In the genomic region with DNA sequence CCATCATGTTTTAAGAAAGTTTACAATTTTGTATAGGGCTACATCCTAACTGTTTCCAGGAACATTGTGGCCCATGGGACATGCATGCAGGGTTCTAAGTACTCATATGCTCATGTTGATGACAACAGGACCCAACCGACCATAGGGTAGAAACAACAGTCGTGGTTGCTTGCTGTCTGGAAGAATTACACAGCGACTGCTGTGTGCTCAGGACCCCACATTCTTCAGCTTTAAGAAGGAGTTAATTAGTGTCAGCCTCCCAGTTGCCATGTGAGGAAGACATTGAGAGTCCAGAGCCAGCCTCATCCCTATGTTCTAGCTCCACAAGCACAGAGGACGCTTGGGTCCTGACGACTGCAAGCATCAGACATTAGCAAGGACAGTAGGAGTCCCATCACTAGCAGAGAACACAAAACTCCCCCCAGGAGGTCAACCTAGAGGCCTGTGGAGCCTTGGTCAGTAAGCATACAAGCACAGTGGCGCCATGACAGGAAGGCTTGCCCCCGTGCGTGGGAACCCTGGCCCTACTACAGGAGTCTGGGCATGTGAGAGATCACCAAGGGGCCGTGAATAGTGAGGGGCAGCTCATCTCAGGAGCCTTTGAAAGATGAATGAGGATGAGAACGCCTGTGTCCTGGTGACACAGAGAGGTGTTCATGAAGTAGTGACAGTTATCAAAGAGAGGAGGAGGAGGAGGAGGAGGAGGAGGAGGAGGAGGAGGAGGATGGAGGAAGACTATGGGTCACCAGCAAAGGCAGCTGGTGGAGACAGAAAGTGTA, we compare ENCODE assay signal across 8 mouse cellular contexts. TPM values are rescaled to one million over a fixed set of nuclear protein-coding genes. Genes with fewer than 3 reads are reported as not detected.
DNase-seq lines count a peak whose midpoint lies in the region; ATAC-seq and TF ChIP-seq lines count a peak whose summit lies in the region.
"Not testable (repeated sequence)": the region's sequence is repeated elsewhere in the genome, so short reads cannot be mapped to it uniquely, and the experiment has no call there.

No protein-coding gene starts in this region.

- peak overlapping the region; percentile 49 for H3K4me3 ChIP-seq in forebrain, embryonic 12.5 days (replicated peaks)
- peak overlapping the region; percentile 56 for H3K4me3 ChIP-seq in heart, embryonic 15.5 days
- H3K4me3 ChIP-seq in intestine, embryonic 16.5 days (ENCODE audit: low read length), result peak overlapping the region; percentile 61
- peak overlapping the region; percentile 56 for H3K4me3 ChIP-seq in limb, embryonic 13.5 days
- peak overlapping the region; percentile 33; the same call in 1 of the 2 replicates for H3K4me3 ChIP-seq in lung, postnatal 0 days (ENCODE audit: low read depth, low read length)
- H3K4me3 ChIP-seq in neural tube, embryonic 13.5 days, result peak overlapping the region; percentile 52

- not testable (repeated sequence) for H3K27me3 ChIP-seq in forebrain, embryonic 12.5 days; heart, embryonic 15.5 days; intestine, embryonic 16.5 days (replicated peaks; ENCODE audit: control insufficient read depth, insufficient read depth, low read length); limb, embryonic 13.5 days; lung, postnatal 0 days (replicated peaks; ENCODE audit: insufficient read depth, low read length); neural tube, embryonic 13.5 days

- H3K4me1 ChIP-seq in forebrain, embryonic 12.5 days; heart, embryonic 15.5 days (replicated peaks); intestine, embryonic 16.5 days (ENCODE audit: control insufficient read depth, insufficient read depth, low read length); limb, embryonic 13.5 days; lung, postnatal 0 days (ENCODE audit: insufficient read depth, low read depth, low read length): not testable (repeated sequence)
- H3K4me1 ChIP-seq in neural tube, embryonic 13.5 days (replicated peaks), result peaks cover 15% of the 10 kb centered on the region

- not testable (repeated sequence) for ATAC-seq in forebrain, embryonic 12.5 days (ENCODE audit: low FRiP score); heart, embryonic 15.5 days (replicated peaks; ENCODE audit: insufficient number of reproducible peaks, insufficient read depth, low FRiP score, low read depth); intestine, embryonic 16.5 days; limb, embryonic 13.5 days (ENCODE audit: low FRiP score, low read depth); lung, postnatal 0 days; neural tube, embryonic 13.5 days (ENCODE audit: low read depth)

- TF ChIP-seq EP300 in lung, postnatal 0 days (IDR thresholded peaks at IDR 0.05), result not testable (repeated sequence)

- TF ChIP-seq CTCF in lung, postnatal 0 days (IDR thresholded peaks at IDR 0.05), result not testable (repeated sequence)

- H3K27ac ChIP-seq in forebrain, embryonic 12.5 days, result peak overlapping the region; percentile 75; the same call in 1 of the 2 replicates
- not testable (repeated sequence) for H3K27ac ChIP-seq in heart, embryonic 15.5 days; intestine, embryonic 16.5 days (ENCODE audit: low read length); limb, embryonic 13.5 days; lung, postnatal 0 days (ENCODE audit: low read length)
- H3K27ac ChIP-seq in neural tube, embryonic 13.5 days (replicated peaks), result peak overlapping the region; percentile 90

- H3K36me3 ChIP-seq in forebrain, embryonic 12.5 days (replicated peaks); heart, embryonic 15.5 days; intestine, embryonic 16.5 days (ENCODE audit: control insufficient read depth, insufficient read depth, low read length); limb, embryonic 13.5 days; lung, postnatal 0 days (ENCODE audit: insufficient read depth, low read length); neural tube, embryonic 13.5 days: not testable (repeated sequence)

- WGBS in forebrain, embryonic 12.5 days, result 71% methylated on average over 9 of the region's 10 CpGs
- 76% methylated on average over 9 of the region's 10 CpGs for WGBS in heart, embryonic 15.5 days
- WGBS in intestine, embryonic 16.5 days, result 76% methylated on average over 9 of the region's 10 CpGs
- 76% methylated on average over 10 of the region's 10 CpGs for WGBS in limb, embryonic 13.5 days
- WGBS in lung, postnatal 0 days, result 68% methylated on average over 10 of the region's 10 CpGs
- WGBS in neural tube, embryonic 13.5 days, result 72% methylated on average over 10 of the region's 10 CpGs

- peak overlapping the region; percentile 63 for H3K9ac ChIP-seq in forebrain, embryonic 12.5 days
- not testable (repeated sequence) for H3K9ac ChIP-seq in heart, embryonic 15.5 days; limb, embryonic 13.5 days; lung, postnatal 0 days (replicated peaks; ENCODE audit: low read depth)
- peak overlapping the region; percentile 73; the same call in 1 of the 2 replicates for H3K9ac ChIP-seq in intestine, embryonic 16.5 days (ENCODE audit: low read depth, low read length)
- H3K9ac ChIP-seq in neural tube, embryonic 13.5 days, result peak overlapping the region; percentile 73

- not testable (repeated sequence) for H3K9me3 ChIP-seq in forebrain, embryonic 12.5 days; heart, embryonic 15.5 days (replicated peaks); intestine, embryonic 16.5 days (ENCODE audit: control insufficient read depth, low read length); limb, embryonic 13.5 days; lung, postnatal 0 days (ENCODE audit: low read length); neural tube, embryonic 13.5 days

- peak overlapping the region; percentile 62 for H3K4me2 ChIP-seq in forebrain, embryonic 12.5 days
- H3K4me2 ChIP-seq in heart, embryonic 15.5 days, result peak overlapping the region; percentile 67
- peak overlapping the region; percentile 75 for H3K4me2 ChIP-seq in intestine, embryonic 16.5 days (ENCODE audit: low read depth, low read length)
- H3K4me2 ChIP-seq in limb, embryonic 13.5 days (replicated peaks), result peak overlapping the region; percentile 66
- peak overlapping the region; percentile 69; the same call in 1 of the 2 replicates for H3K4me2 ChIP-seq in lung, postnatal 0 days (replicated peaks; ENCODE audit: low read depth, low read length)
- peak overlapping the region; percentile 66 for H3K4me2 ChIP-seq in neural tube, embryonic 13.5 days

- DNase-seq in ES-CJ7 (ENCODE audit: low read depth, low spot score), result peak; percentile 10
- DNase-seq in cerebellum, postnatal 14 days, result peak; percentile 29 to 39
- not testable (repeated sequence) for DNase-seq in lung, postnatal 0 days (ENCODE audit: low spot score)

RNA-seq across cellular contexts. Expression of a gene that starts 25.9 kb away (rescaled TPM):
- polyA plus RNA-seq in forebrain, embryonic 12.5 days (2016; fragmentation: Nextera tagmentation; extraction: Ambion mirVana), result 0.08 TPM in 1 of 2 replicates, not detected in the other
- polyA plus RNA-seq in heart, embryonic 15.5 days (2015; fragmentation: Nextera tagmentation; extraction: Ambion mirVana), result 0.10 and 0.11 TPM in 2 replicates
- polyA plus RNA-seq in intestine, embryonic 16.5 days (2015; fragmentation: Nextera tagmentation; extraction: Ambion mirVana), result 0.13 and 0.38 TPM in 2 replicates
- 0.15 TPM in 1 of 2 replicates, not detected in the other for polyA plus RNA-seq in limb, embryonic 13.5 days (2015; fragmentation: Nextera tagmentation; extraction: Ambion mirVana)
- polyA plus RNA-seq in lung, postnatal 0 days (2015; fragmentation: Nextera tagmentation; extraction: Ambion mirVana), result 0.41 and 0.50 TPM in 2 replicates
- polyA plus RNA-seq in neural tube, embryonic 13.5 days (2015; fragmentation: Nextera tagmentation; extraction: Ambion mirVana), result 0.10 TPM in 1 of 2 replicates, not detected in the other

RNA-seq across cellular contexts. Expression of a gene that starts 40.2 kb away (rescaled TPM):
- not detected in 2 replicates for polyA plus RNA-seq in forebrain, embryonic 12.5 days (2016; fragmentation: Nextera tagmentation; extraction: Ambion mirVana)
- not detected in 2 replicates for polyA plus RNA-seq in heart, embryonic 15.5 days (2015; fragmentation: Nextera tagmentation; extraction: Ambion mirVana)
- polyA plus RNA-seq in intestine, embryonic 16.5 days (2015; fragmentation: Nextera tagmentation; extraction: Ambion mirVana), result not detected in 2 replicates
- not detected in 2 replicates for polyA plus RNA-seq in limb, embryonic 13.5 days (2015; fragmentation: Nextera tagmentation; extraction: Ambion mirVana)
- not detected in 2 replicates for polyA plus RNA-seq in lung, postnatal 0 days (2015; fragmentation: Nextera tagmentation; extraction: Ambion mirVana)
- 0.63 TPM in 1 of 2 replicates, not detected in the other for polyA plus RNA-seq in neural tube, embryonic 13.5 days (2015; fragmentation: Nextera tagmentation; extraction: Ambion mirVana)
